Mouse (Mus musculus): ENCODE measurements around the gene Ift57. TPM values are rescaled to one million over a fixed set of nuclear protein-coding genes. Genes with fewer than 3 reads are reported as not detected.

Ift57 gene
- polyA plus RNA-seq, 1 experiment from 2014 or later = 18.7 TPM

DNA sequence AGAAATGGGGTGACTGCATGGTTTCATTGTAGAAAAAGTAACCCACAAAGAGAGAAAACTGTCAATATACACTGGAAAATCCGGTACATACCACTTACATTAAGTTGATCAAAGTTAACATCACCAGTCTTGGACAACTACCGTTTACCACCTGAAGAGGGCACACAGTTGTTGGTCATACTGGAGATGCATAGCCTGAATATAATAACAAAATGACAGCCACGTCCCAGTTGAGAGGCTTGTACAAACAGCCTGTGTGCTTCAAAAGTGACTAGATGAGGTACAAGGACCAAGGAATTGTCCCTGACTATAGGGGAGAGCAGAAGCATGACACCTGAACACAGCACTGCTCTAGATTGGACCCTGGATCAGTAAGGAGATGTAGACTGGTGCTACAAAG is 67.3 kb downstream of the Ift57 start:
- no peak overlapping the region for H3K4me3 ChIP-seq (ENCODE audit: low read depth, low read length)
- H3K27me3 ChIP-seq (replicated peaks; ENCODE audit: control insufficient read depth, insufficient read depth, low read length) = no peaks in the 10 kb centered on the region
- WGBS = 51% methylated on average over 3 of the region's 3 CpGs
- no peaks in the 10 kb centered on the region for H3K4me1 ChIP-seq (replicated peaks; ENCODE audit: control insufficient read depth, insufficient read depth, low read length)
- DNase-seq (ENCODE audit: low spot score) = no peak
- no peak for ATAC-seq (replicated peaks; ENCODE audit: low FRiP score, low TSS enrichment, low read depth)
- no peak overlapping the region for H3K9ac ChIP-seq (ENCODE audit: low read length)
- no peak overlapping the region for H3K27ac ChIP-seq (ENCODE audit: low read depth)
- no peaks in the 10 kb centered on the region for H3K9me3 ChIP-seq (ENCODE audit: control insufficient read depth, low read length)
- H3K4me2 ChIP-seq (ENCODE audit: low read length) = no peak overlapping the region
- no peaks in the 10 kb centered on the region for H3K36me3 ChIP-seq (ENCODE audit: control insufficient read depth, insufficient read depth, low read length)

DNA sequence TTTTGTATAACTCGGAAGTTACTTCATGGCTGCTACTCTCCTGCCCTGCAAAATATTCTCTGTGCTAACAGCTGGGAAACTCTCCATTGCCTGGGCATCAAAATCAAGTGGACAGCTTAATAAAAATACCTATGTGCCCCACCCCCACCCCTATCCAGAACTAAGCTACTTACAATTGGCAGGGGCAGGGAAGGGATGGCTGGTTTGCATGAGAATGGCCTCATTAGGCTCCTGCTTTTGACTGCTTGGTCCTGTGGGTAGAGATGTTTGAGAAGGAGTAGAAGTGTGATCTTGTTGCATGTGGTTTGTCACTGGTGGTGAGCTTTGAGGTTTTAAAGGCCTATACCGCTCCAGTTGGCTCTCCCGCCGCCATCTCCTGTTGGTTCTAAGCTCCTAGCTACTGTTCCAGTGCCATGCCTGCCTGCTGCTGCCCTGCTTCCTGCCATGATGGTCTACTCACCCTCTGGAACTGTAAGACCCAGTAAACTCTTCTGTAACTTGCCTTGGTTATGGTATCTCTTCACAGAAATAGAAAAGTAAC is 69.5 kb downstream of the Ift57 start:
- H3K27me3 ChIP-seq (replicated peaks; ENCODE audit: control insufficient read depth, insufficient read depth, low read length) = no peaks in the 10 kb centered on the region
- DNase-seq (ENCODE audit: low spot score) (no peak), ATAC-seq (replicated peaks; ENCODE audit: low FRiP score, low TSS enrichment, low read depth) (no peak)
- H3K4me3 ChIP-seq (ENCODE audit: low read depth, low read length) = no peak overlapping the region
- no peaks in the 10 kb centered on the region for H3K4me1 ChIP-seq (replicated peaks; ENCODE audit: control insufficient read depth, insufficient read depth, low read length)
- H3K9ac ChIP-seq (ENCODE audit: low read length) = no peak overlapping the region
- no peak overlapping the region for H3K27ac ChIP-seq (ENCODE audit: low read depth)
- H3K4me2 ChIP-seq (ENCODE audit: low read length) = no peak overlapping the region
- 93% methylated on average over 4 of the region's 4 CpGs for WGBS
- no peaks in the 10 kb centered on the region for H3K36me3 ChIP-seq (ENCODE audit: control insufficient read depth, insufficient read depth, low read length)
- H3K9me3 ChIP-seq (ENCODE audit: control insufficient read depth, low read length) = no peaks in the 10 kb centered on the region

DNA sequence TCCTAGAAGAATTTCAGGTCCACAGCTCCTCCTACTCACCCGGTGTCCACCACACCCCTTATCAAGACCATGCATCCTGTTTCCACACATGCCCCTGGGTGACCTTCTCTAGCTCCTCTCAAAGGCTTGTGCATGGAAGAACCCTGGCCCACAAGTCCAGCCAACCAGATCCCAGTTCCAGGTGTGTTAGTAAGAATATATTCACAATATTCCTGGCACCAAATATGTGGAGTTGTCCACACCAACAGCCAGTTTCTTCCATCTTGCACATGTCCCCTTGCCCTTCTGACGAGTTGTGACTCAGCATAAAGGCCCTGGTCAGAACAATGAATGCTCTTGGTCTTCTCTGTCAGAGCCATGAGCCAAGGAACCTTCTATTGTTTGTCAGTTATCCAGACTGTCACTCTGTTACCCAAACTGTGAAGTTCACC is 70.8 kb downstream of the Ift57 start:
- Histone ChIP-seq H3K9me3 (ENCODE audit: control insufficient read depth, low read length) (no peaks in the 10 kb centered on the region), H3K4me1 (replicated peaks; ENCODE audit: control insufficient read depth, insufficient read depth, low read length) (no peaks in the 10 kb centered on the region), H3K4me2 (ENCODE audit: low read length) (no peak overlapping the region), H3K27ac (ENCODE audit: low read depth) (no peak overlapping the region), H3K27me3 (replicated peaks; ENCODE audit: control insufficient read depth, insufficient read depth, low read length) (no peaks in the 10 kb centered on the region), H3K36me3 (ENCODE audit: control insufficient read depth, insufficient read depth, low read length) (no peaks in the 10 kb centered on the region), H3K9ac (ENCODE audit: low read length) (no peak overlapping the region), H3K4me3 (ENCODE audit: low read depth, low read length) (no peak overlapping the region)
- WGBS = 81% methylated on average over 2 of the region's 2 CpGs
- DNase-seq (ENCODE audit: low spot score) = no peak
- no peak for ATAC-seq (replicated peaks; ENCODE audit: low FRiP score, low TSS enrichment, low read depth)

DNA sequence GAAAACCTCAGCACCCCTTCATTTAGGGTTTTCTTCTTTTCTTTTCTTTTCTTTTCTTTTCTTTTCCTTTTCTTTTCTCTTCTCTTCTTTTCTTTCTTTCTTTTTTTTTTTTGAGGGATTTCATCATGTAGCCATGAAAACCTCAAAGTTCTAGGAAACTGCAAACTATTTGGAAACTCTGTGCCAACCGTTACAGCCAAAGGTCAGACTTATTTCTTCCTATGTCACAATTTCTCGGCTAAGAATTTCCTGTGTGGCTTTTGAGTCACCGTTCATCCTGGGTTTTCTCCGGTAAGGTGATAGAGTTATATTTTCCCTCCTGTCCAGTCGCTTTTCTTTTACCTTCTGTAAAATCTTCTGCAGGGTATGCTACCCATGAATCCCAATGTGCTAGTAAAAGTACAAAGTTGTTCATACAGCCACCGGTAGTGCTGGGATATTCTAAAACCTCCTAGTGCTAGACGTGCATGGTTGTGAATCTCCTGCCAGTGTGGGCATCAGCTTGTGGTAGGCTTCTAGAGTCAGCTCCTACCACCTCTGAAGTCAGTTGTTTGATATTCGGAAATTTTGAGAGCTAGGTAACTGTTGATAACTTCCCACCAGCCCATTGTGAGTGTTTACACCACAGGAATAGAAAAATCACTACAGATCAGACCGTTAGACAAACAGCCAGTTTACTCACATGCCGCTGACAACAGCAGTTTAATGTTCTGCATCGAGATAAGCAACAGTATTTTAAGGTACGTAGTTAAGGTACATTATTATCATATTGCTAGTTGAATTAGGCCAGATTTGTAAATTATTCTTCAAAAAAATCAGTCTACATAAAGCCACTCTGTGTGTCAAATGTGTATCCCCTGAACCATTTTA is 71.5 kb downstream of the Ift57 start:
- ATAC-seq (replicated peaks; ENCODE audit: low FRiP score, low TSS enrichment, low read depth) (no peak), DNase-seq (ENCODE audit: low spot score) (no peak)
- Histone ChIP-seq H3K36me3 (ENCODE audit: control insufficient read depth, insufficient read depth, low read length) (no peaks in the 10 kb centered on the region), H3K4me3 (ENCODE audit: low read depth, low read length) (no peak overlapping the region), H3K4me1 (replicated peaks; ENCODE audit: control insufficient read depth, insufficient read depth, low read length) (no peaks in the 10 kb centered on the region), H3K27me3 (replicated peaks; ENCODE audit: control insufficient read depth, insufficient read depth, low read length) (no peaks in the 10 kb centered on the region), H3K9me3 (ENCODE audit: control insufficient read depth, low read length) (no peaks in the 10 kb centered on the region), H3K4me2 (ENCODE audit: low read length) (no peak overlapping the region), H3K27ac (ENCODE audit: low read depth) (no peak overlapping the region), H3K9ac (ENCODE audit: low read length) (no peak overlapping the region)
- 86% methylated on average over 12 of the region's 12 CpGs for WGBS

DNA sequence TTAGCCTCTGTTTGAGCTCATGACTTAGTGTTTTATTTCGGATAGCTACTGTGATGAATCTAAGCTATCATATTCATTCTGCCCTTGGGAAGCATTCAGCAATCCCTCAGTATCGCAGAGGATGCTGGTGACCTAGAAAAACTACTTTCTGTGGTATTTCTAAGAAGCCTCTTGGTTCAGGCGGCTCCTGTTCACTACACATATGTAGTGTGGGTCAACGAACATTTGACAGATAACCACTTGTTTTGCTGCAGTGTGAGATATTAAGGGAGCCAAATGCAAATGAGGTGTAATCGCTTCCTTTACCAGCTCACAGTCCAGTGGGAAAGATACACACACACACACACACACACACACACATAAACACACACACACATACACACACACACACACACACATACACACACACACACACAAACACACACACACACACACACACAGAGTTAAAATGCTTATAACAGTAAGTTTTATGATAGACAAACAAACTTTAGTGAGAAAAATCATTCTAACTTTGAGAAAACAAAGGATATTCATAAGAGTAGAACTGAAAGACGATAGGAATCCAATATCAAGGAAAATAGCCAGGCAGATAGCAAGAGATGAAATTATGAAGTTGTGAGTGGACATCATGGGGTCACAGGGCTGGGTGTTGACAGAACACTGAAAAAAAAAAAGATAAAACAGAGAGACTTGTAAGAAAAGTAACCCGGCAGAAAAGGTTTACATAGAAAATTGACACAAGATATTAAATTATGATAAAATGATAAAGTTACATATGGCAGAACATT is 72.8 kb downstream of the Ift57 start:
- Histone ChIP-seq H3K9ac (ENCODE audit: low read length) (no peak overlapping the region), H3K4me1 (replicated peaks; ENCODE audit: control insufficient read depth, insufficient read depth, low read length) (no peaks in the 10 kb centered on the region), H3K4me3 (ENCODE audit: low read depth, low read length) (no peak overlapping the region), H3K27me3 (replicated peaks; ENCODE audit: control insufficient read depth, insufficient read depth, low read length) (no peaks in the 10 kb centered on the region), H3K36me3 (ENCODE audit: control insufficient read depth, insufficient read depth, low read length) (no peaks in the 10 kb centered on the region), H3K9me3 (ENCODE audit: control insufficient read depth, low read length) (no peaks in the 10 kb centered on the region), H3K27ac (ENCODE audit: low read depth) (no peak overlapping the region), H3K4me2 (ENCODE audit: low read length) (no peak overlapping the region)
- 84% methylated on average over 7 of the region's 7 CpGs for whole genome bisulfite sequencing
- DNase-seq (ENCODE audit: low spot score) = no peak
- ATAC-seq (replicated peaks; ENCODE audit: low FRiP score, low TSS enrichment, low read depth) = no peak

DNA sequence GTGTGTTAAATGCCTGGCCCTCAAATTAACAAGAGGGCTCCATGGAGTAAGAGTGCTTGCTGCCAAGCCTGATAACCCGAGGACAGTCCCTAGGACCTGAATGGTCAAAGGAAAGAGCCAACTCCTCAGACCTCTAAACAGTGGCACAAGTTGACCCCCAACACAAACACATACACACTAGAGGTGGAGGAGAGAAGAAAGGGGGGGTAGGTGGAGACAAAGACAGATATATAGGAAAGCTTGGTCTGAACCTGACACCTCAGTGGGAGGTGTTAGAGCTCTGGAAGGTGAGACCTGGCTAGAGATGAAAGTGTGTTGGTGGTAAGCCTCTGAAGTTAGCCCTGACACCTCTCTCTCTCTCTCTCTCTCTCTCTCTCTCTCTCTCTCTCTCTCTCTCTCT is 73.5 kb downstream of the Ift57 start:
- H3K36me3 ChIP-seq (ENCODE audit: control insufficient read depth, insufficient read depth, low read length) = no peaks in the 10 kb centered on the region
- H3K4me2 ChIP-seq (ENCODE audit: low read length) = no peak overlapping the region
- ATAC-seq (replicated peaks; ENCODE audit: low FRiP score, low TSS enrichment, low read depth) (no peak), DNase-seq (ENCODE audit: low spot score) (no peak)
- no peaks in the 10 kb centered on the region for H3K27me3 ChIP-seq (replicated peaks; ENCODE audit: control insufficient read depth, insufficient read depth, low read length)
- 53% methylated on average over 1 of the region's 1 CpGs for WGBS
- no peak overlapping the region for H3K27ac ChIP-seq (ENCODE audit: low read depth)
- no peak overlapping the region for H3K4me3 ChIP-seq (ENCODE audit: low read depth, low read length)
- H3K4me1 ChIP-seq (replicated peaks; ENCODE audit: control insufficient read depth, insufficient read depth, low read length) = no peaks in the 10 kb centered on the region
- H3K9me3 ChIP-seq (ENCODE audit: control insufficient read depth, low read length) = no peaks in the 10 kb centered on the region
- H3K9ac ChIP-seq (ENCODE audit: low read length) = no peak overlapping the region

DNA sequence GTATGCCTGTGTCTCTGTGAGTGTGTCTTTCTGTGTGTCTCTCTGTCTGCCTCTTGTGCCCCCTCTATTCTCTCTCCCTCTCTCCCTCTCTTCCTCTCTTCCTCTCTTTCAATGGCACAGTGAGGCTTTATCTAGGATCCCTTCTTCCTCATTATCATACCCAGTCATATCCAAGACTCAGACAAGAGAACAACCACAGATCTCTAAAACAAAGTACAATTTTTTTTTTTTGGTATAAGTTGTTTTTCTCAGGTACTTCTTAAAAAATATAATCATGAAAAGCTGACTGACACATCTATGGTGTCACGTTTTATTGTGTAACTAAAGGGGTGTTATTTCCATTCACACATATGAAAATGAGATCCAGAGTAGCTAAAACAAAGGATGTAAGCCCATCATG is 74.0 kb downstream of the Ift57 start:
- H3K9me3 ChIP-seq (ENCODE audit: control insufficient read depth, low read length) = no peaks in the 10 kb centered on the region
- DNase-seq (ENCODE audit: low spot score) (no peak), ATAC-seq (replicated peaks; ENCODE audit: low FRiP score, low TSS enrichment, low read depth) (no peak)
- H3K9ac ChIP-seq (ENCODE audit: low read length) = no peak overlapping the region
- no peak overlapping the region for H3K27ac ChIP-seq (ENCODE audit: low read depth)
- H3K4me3 ChIP-seq (ENCODE audit: low read depth, low read length) = no peak overlapping the region
- no peaks in the 10 kb centered on the region for H3K4me1 ChIP-seq (replicated peaks; ENCODE audit: control insufficient read depth, insufficient read depth, low read length)
- H3K36me3 ChIP-seq (ENCODE audit: control insufficient read depth, insufficient read depth, low read length) = no peaks in the 10 kb centered on the region
- no peak overlapping the region for H3K4me2 ChIP-seq (ENCODE audit: low read length)
- H3K27me3 ChIP-seq (replicated peaks; ENCODE audit: control insufficient read depth, insufficient read depth, low read length) = no peaks in the 10 kb centered on the region
- 74% methylated on average over 1 of the region's 1 CpGs for WGBS

DNA sequence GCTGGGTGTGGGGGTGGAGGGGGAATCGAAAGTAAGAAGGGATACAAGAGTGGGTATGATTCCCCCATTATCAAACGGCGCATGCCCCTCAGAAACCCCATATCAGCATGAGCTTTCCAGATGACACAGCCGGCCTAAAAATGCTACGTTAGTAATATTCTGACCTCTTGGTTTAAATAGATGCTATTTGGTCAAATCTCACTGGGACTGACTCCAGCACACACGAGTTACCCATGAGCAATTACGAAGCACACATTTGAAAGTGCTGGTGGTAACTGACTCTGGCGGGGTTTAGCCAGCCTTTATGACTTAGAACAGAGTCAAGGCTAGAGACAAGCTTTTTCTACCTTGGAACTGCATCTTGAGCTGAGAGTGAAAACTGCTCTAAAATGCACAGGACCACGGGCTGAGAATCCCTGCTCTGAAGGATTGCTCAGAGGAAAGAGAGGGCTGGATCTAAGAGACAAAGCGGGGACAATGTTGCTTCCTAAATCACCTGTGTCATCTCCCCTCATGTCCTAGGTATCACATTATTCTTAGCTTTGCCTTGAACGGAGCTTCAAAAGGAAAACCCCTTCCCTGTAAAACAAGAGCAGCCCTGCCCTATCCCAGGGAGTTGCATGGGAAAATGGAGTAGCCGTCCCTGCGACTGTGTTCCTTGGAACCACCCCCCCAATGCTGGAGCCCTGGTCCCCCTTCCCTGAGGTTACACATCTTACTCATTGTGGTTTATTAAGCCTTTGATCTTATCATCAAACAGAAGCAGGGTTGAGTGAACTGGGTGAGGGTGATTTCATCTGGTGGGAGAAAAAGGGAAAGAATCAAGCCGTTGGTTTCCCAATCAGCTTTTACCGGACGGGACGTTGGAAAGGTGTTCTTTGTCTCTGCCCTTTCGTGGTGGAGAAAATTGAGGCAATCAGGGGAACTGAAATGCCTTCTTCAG is 75.3 kb downstream of the Ift57 start:
- no peaks in the 10 kb centered on the region for H3K4me1 ChIP-seq (replicated peaks; ENCODE audit: control insufficient read depth, insufficient read depth, low read length)
- no peak overlapping the region for H3K4me2 ChIP-seq (ENCODE audit: low read length)
- H3K27me3 ChIP-seq (replicated peaks; ENCODE audit: control insufficient read depth, insufficient read depth, low read length) = no peaks in the 10 kb centered on the region
- DNase-seq (ENCODE audit: low spot score) (no peak), ATAC-seq (replicated peaks; ENCODE audit: low FRiP score, low TSS enrichment, low read depth) (no peak)
- no peaks in the 10 kb centered on the region for H3K36me3 ChIP-seq (ENCODE audit: control insufficient read depth, insufficient read depth, low read length)
- no peak overlapping the region for H3K9ac ChIP-seq (ENCODE audit: low read length)
- H3K27ac ChIP-seq (ENCODE audit: low read depth) = no peak overlapping the region
- H3K4me3 ChIP-seq (ENCODE audit: low read depth, low read length) = no peak overlapping the region
- H3K9me3 ChIP-seq (ENCODE audit: control insufficient read depth, low read length) = no peaks in the 10 kb centered on the region
- WGBS = 79% methylated on average over 18 of the region's 18 CpGs

Measured in intestine, embryonic 14.5 days (tissue).